Mouse (Mus musculus): Measurements from ENCODE around the gene Olfr1493-ps1. TPM values are rescaled to one million over a fixed set of nuclear protein-coding genes. Genes with fewer than 3 reads are reported as not detected.

Gene Olfr1493-ps1
- not detected for polyA plus RNA-seq (2014; fragmentation: Illumina TruSeq; extraction: RNeasy Lipid Tissue Mini Kit (QIAGEN cat#74804); ENCODE audit: low replicate concordance)

GRCm38 (mm10) chr19:13722978-13723377 lies at the start of gene Olfr1493-ps1:
Gene Olfr1493-ps1, plus strand, starts transcription at chr19:13723278.

GRCm38 (mm10) chr19:13696968-13697367 lies 26.1 kb upstream of the Olfr1493-ps1 start, which contains the start of gene Olfr1491:
Gene Olfr1491, plus strand, starts transcription at chr19:13697268.

GRCm38 (mm10) chr19:13739428-13739827 lies 16.4 kb downstream of the Olfr1493-ps1 start, which contains the start of gene Olfr1494:
Gene Olfr1494, plus strand, starts transcription at chr19:13739728.

GRCm38 (mm10) chr19:13764306-13764705 lies 41.2 kb downstream of the Olfr1493-ps1 start, which contains the start of gene Olfr1495:
Gene Olfr1495, plus strand, starts transcription at chr19:13764606.

GRCm38 (mm10) chr19:13777578-13777977 lies 54.5 kb downstream of the Olfr1493-ps1 start, which contains the start of gene Olfr1496:
Gene Olfr1496, plus strand, starts transcription at chr19:13777878.

Other genes starting within 250 kb of the Olfr1493-ps1 start
- gene Olfr1475, start 243.1 kb upstream of the Olfr1493-ps1 start, polyA plus RNA-seq (2014; fragmentation: Illumina TruSeq; extraction: RNeasy Lipid Tissue Mini Kit (QIAGEN cat#74804); ENCODE audit: low replicate concordance) = not detected
- gene Olfr1477, start 222.7 kb upstream of the Olfr1493-ps1 start, polyA plus RNA-seq (2014; fragmentation: Illumina TruSeq; extraction: RNeasy Lipid Tissue Mini Kit (QIAGEN cat#74804); ENCODE audit: low replicate concordance) = not detected
- gene Olfr1480, start 195.4 kb upstream of the Olfr1493-ps1 start, polyA plus RNA-seq (2014; fragmentation: Illumina TruSeq; extraction: RNeasy Lipid Tissue Mini Kit (QIAGEN cat#74804); ENCODE audit: low replicate concordance) = not detected
- gene Olfr1484, start 139.8 kb upstream of the Olfr1493-ps1 start, polyA plus RNA-seq (2014; fragmentation: Illumina TruSeq; extraction: RNeasy Lipid Tissue Mini Kit (QIAGEN cat#74804); ENCODE audit: low replicate concordance) = not detected
- gene Olfr1487, start 105.9 kb upstream of the Olfr1493-ps1 start, polyA plus RNA-seq (2014; fragmentation: Illumina TruSeq; extraction: RNeasy Lipid Tissue Mini Kit (QIAGEN cat#74804); ENCODE audit: low replicate concordance) = not detected
- gene Olfr1489, start 91.7 kb upstream of the Olfr1493-ps1 start, polyA plus RNA-seq (2014; fragmentation: Illumina TruSeq; extraction: RNeasy Lipid Tissue Mini Kit (QIAGEN cat#74804); ENCODE audit: low replicate concordance) = not detected
- not detected for gene Olfr1490, start 72.2 kb upstream of the Olfr1493-ps1 start, polyA plus RNA-seq (2014; fragmentation: Illumina TruSeq; extraction: RNeasy Lipid Tissue Mini Kit (QIAGEN cat#74804); ENCODE audit: low replicate concordance)
- gene Olfr1491, start 26.0 kb upstream of the Olfr1493-ps1 start, polyA plus RNA-seq (2014; fragmentation: Illumina TruSeq; extraction: RNeasy Lipid Tissue Mini Kit (QIAGEN cat#74804); ENCODE audit: low replicate concordance) = not detected
- gene Olfr1494, start 16.4 kb downstream of the Olfr1493-ps1 start, polyA plus RNA-seq (2014; fragmentation: Illumina TruSeq; extraction: RNeasy Lipid Tissue Mini Kit (QIAGEN cat#74804); ENCODE audit: low replicate concordance) = not detected
- gene Olfr1495, start 41.3 kb downstream of the Olfr1493-ps1 start, polyA plus RNA-seq (2014; fragmentation: Illumina TruSeq; extraction: RNeasy Lipid Tissue Mini Kit (QIAGEN cat#74804); ENCODE audit: low replicate concordance) = not detected
- gene Olfr1496, start 54.6 kb downstream of the Olfr1493-ps1 start, polyA plus RNA-seq (2014; fragmentation: Illumina TruSeq; extraction: RNeasy Lipid Tissue Mini Kit (QIAGEN cat#74804); ENCODE audit: low replicate concordance) = not detected
- not detected for gene Olfr1497, start 74.9 kb downstream of the Olfr1493-ps1 start, polyA plus RNA-seq (2014; fragmentation: Illumina TruSeq; extraction: RNeasy Lipid Tissue Mini Kit (QIAGEN cat#74804); ENCODE audit: low replicate concordance)
- not detected for gene Olfr1499, start 96.2 kb downstream of the Olfr1493-ps1 start, polyA plus RNA-seq (2014; fragmentation: Illumina TruSeq; extraction: RNeasy Lipid Tissue Mini Kit (QIAGEN cat#74804); ENCODE audit: low replicate concordance)
- not detected for gene Olfr1500, start 107.2 kb downstream of the Olfr1493-ps1 start, polyA plus RNA-seq (2014; fragmentation: Illumina TruSeq; extraction: RNeasy Lipid Tissue Mini Kit (QIAGEN cat#74804); ENCODE audit: low replicate concordance)
- gene Olfr1501, start 127.4 kb downstream of the Olfr1493-ps1 start, polyA plus RNA-seq (2014; fragmentation: Illumina TruSeq; extraction: RNeasy Lipid Tissue Mini Kit (QIAGEN cat#74804); ENCODE audit: low replicate concordance) = not detected
- not detected for gene Olfr1502, start 138.5 kb downstream of the Olfr1493-ps1 start, polyA plus RNA-seq (2014; fragmentation: Illumina TruSeq; extraction: RNeasy Lipid Tissue Mini Kit (QIAGEN cat#74804); ENCODE audit: low replicate concordance)
- gene Olfr1504, start 174.7 kb downstream of the Olfr1493-ps1 start, polyA plus RNA-seq (2014; fragmentation: Illumina TruSeq; extraction: RNeasy Lipid Tissue Mini Kit (QIAGEN cat#74804); ENCODE audit: low replicate concordance) = not detected
- not detected for gene Olfr1505, start 190.3 kb downstream of the Olfr1493-ps1 start, polyA plus RNA-seq (2014; fragmentation: Illumina TruSeq; extraction: RNeasy Lipid Tissue Mini Kit (QIAGEN cat#74804); ENCODE audit: low replicate concordance)